Mouse (Mus musculus): ENCODE measurements around the gene Zfp764. TPM values are rescaled to one million over a fixed set of nuclear protein-coding genes. Genes with fewer than 3 reads are reported as not detected.
"Not testable (repeated sequence)": the region's sequence is repeated elsewhere in the genome, so short reads cannot be mapped to it uniquely, and the experiment has no call there.

Zfp764 gene
- 3.3 and 4.2 TPM in 2 replicates for total RNA-seq (2012; rRNA removed)

DNA sequence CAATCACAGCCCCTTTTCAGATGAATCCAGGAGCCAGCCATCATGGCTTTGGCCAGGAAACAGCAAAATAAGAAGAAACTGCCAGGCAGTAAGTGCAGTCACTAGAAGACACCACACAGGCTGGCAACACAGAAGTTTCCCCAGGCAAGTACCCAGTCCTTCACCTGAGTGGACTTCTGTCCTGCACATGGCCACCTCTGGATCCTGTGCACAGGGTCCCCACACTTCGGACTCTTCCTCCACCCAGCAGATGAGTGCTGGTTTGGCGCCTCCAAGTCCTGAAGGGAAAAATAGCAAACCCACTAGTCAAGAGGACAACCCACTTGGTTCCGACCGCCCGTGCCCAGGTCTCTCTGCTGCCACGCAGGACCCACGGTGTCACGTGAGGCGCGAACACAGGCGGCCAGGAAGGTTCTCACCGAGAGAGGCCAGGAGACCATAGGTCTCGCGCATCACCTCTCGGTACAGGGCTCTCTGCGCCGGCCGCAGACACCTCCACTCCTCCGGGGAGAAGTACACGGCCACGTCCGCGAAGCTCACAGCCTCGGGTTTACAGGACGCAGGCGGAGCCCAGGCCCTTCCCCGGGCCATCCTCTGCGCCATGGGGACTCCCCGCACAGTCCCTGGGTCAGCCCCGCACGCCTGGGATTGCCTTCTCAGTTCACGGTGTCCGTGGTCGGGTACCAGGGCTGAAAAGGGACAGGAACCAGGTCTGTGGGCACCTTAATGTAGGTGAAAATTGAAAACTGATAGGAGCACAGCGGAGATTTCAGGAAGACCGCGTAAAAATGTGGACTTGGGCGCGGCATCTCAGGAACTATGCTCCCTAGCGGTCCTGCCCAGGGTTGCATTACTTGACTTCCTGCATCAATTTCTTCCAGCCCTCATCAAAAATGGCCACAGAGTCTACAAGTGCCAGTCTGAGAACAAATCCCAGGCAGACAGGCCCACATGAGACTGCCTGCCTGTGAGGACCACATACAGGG, at the start of gene Zfp764:
Gene Zfp764, minus strand, starts transcription at position 821 of the 986 bp plus-strand sequence.
- H3K27ac ChIP-seq (ENCODE audit: insufficient read depth, low read depth, low read length, poor library complexity, severe bottlenecking); H3K4me1 ChIP-seq (ENCODE audit: control insufficient read depth in 2 of 2, insufficient read depth in 2 of 2, low read length in 2 of 2, poor library complexity in 1 of 2); H3K36me3 ChIP-seq (ENCODE audit: control insufficient read depth, insufficient read depth, low read length, poor library complexity, severe bottlenecking); in situ Hi-C loops (cut with MboI; ENCODE audit: low sequenced_read_pairs in 2 of 2, unreplicated experiment in 2 of 2); H3K9me3 ChIP-seq (ENCODE audit: control insufficient read depth, insufficient read depth, low read depth, low read length): not testable (repeated sequence)
- peak; percentile 80 for DNase-seq (ENCODE audit: low read depth, low spot score)
- Histone ChIP-seq H3K4me3 (ENCODE audit: insufficient read depth in 1 of 2, low read depth in 1 of 2, low read length in 2 of 2, poor library complexity in 1 of 2, severe bottlenecking in 1 of 2) (peak within 1 kb of the TSS; percentile 71 to 86), H3K9ac (ENCODE audit: insufficient read depth, low read depth, low read length, poor library complexity, severe bottlenecking) (peak within 1 kb of the TSS; percentile 83)
- peak; percentile 84 for TF ChIP-seq HCFC1 (IDR thresholded peaks at IDR 0.05; ENCODE audit: borderline replicate concordance, insufficient read depth, low read length)
- TF ChIP-seq ZC3H11A (IDR thresholded peaks at IDR 0.05; ENCODE audit: borderline replicate concordance, low read depth, low read length) = 0 out of 2 replicates have a peak, but pooled peaks have one; percentile 6

DNA sequence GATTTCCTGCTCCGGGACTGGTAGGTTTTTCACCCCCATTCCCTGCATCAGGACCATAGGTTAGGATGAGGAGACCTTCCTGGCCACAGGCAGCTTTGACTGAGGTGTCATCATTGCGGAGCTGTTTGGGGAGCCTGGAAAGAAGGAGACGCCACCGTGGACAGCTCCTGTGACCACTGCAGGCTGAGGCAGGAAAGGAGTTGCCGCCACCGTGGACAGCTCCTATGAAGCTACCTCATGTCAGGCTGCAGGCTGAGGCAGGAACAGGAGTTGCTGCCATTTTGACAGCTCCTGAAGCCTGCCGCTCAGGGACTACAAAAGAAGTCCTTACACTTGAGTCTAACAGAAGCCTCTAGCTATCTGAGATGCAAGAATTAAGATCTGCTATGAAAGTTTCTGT, 48.3 kb upstream of the Zfp764 start:
- Histone ChIP-seq H3K9ac (ENCODE audit: insufficient read depth, low read depth, low read length, poor library complexity, severe bottlenecking) (no peak overlapping the region), H3K36me3 (ENCODE audit: control insufficient read depth, insufficient read depth, low read length, poor library complexity, severe bottlenecking) (peaks cover 21% of the 10 kb centered on the region), H3K27ac (ENCODE audit: insufficient read depth, low read depth, low read length, poor library complexity, severe bottlenecking) (no peak overlapping the region), H3K9me3 (ENCODE audit: control insufficient read depth, insufficient read depth, low read depth, low read length) (no peaks in the 10 kb centered on the region; the same call in 1 of the 2 replicates), H3K4me3 (ENCODE audit: insufficient read depth in 1 of 2, low read depth in 1 of 2, low read length in 2 of 2, poor library complexity in 1 of 2, severe bottlenecking in 1 of 2) (no peak overlapping the region), H3K4me1 (ENCODE audit: control insufficient read depth in 2 of 2, insufficient read depth in 2 of 2, low read length in 2 of 2, poor library complexity in 1 of 2) (no peaks in the 10 kb centered on the region; a peak in 1 of 4 replicates)
- DNase-seq (ENCODE audit: low read depth, low spot score) = no peak
- no peak for TF ChIP-seq CHD2 (IDR thresholded peaks at IDR 0.05; ENCODE audit: low read depth, low read length)
- TF ChIP-seq MAFK (IDR thresholded peaks at IDR 0.05; ENCODE audit: insufficient read depth, low read depth, low read length) = no peak
- TF ChIP-seq ZC3H11A (IDR thresholded peaks at IDR 0.05; ENCODE audit: borderline replicate concordance, low read depth, low read length) = no peak
- no peak for TF ChIP-seq ZNF384 (IDR thresholded peaks at IDR 0.05; ENCODE audit: low read depth, low read length)
- no peak for TF ChIP-seq HCFC1 (IDR thresholded peaks at IDR 0.05; ENCODE audit: borderline replicate concordance, insufficient read depth, low read length)
- in situ Hi-C loops (cut with MboI; ENCODE audit: low sequenced_read_pairs in 2 of 2, unreplicated experiment in 2 of 2) = no loop called here

DNA sequence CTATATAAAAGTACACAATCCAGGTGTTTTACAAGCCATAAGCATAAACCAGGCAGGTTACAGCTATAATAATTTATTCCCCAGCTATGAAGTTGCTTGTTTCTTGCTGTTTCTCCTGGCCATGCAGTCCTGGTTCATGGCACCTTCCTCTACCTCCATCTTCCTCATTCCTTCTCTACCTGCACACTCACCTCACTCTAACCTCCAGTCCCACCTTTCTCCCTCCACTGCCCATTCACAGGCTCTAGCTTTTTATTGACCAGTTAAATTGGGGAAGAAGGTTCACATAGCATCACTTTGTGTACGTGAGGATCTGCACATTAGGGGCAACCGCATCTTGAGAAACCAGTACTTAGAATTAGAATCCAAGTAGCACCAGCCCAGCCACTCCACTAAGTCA, 46.4 kb upstream of the Zfp764 start:
- H3K9me3 ChIP-seq (ENCODE audit: control insufficient read depth, insufficient read depth, low read depth, low read length) = no peaks in the 10 kb centered on the region
- H3K4me3 ChIP-seq (ENCODE audit: insufficient read depth in 1 of 2, low read depth in 1 of 2, low read length in 2 of 2, poor library complexity in 1 of 2, severe bottlenecking in 1 of 2) = no peak overlapping the region
- TF ChIP-seq HCFC1 (IDR thresholded peaks at IDR 0.05; ENCODE audit: borderline replicate concordance, insufficient read depth, low read length) (no peak), ZNF384 (IDR thresholded peaks at IDR 0.05; ENCODE audit: low read depth, low read length) (no peak), MAFK (IDR thresholded peaks at IDR 0.05; ENCODE audit: insufficient read depth, low read depth, low read length) (no peak), ZC3H11A (IDR thresholded peaks at IDR 0.05; ENCODE audit: borderline replicate concordance, low read depth, low read length) (no peak), CHD2 (IDR thresholded peaks at IDR 0.05; ENCODE audit: low read depth, low read length) (no peak)
- no peak overlapping the region for H3K9ac ChIP-seq (ENCODE audit: insufficient read depth, low read depth, low read length, poor library complexity, severe bottlenecking)
- no peak for DNase-seq (ENCODE audit: low read depth, low spot score)
- H3K36me3 ChIP-seq (ENCODE audit: control insufficient read depth, insufficient read depth, low read length, poor library complexity, severe bottlenecking) = peaks cover 15% of the 10 kb centered on the region
- no peak overlapping the region for H3K27ac ChIP-seq (ENCODE audit: insufficient read depth, low read depth, low read length, poor library complexity, severe bottlenecking)
- no peaks in the 10 kb centered on the region; a peak in 1 of 4 replicates for H3K4me1 ChIP-seq (ENCODE audit: control insufficient read depth in 2 of 2, insufficient read depth in 2 of 2, low read length in 2 of 2, poor library complexity in 1 of 2)
- in situ Hi-C loops (cut with MboI; ENCODE audit: low sequenced_read_pairs in 2 of 2, unreplicated experiment in 2 of 2) = no loop called here

DNA sequence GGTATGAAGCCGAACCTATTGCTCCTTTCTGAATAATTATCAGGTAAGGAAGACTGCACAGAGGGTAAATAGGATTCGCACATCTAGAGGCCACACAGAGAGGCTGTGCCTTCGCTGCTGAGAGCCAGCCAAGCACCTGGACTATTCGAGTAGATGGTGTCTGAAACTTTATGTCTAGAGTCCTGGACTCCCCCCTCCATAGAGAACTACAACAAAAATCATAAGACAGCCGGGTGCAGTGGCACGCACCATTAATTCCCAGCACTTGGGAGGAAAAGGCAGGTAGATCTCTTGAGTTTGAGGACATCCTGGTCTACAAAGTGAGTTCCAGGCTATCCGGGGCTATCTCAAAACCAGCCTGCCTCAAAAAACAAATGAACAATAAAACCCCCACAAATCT, 43.3 kb upstream of the Zfp764 start:
- peaks cover 9% of the 10 kb centered on the region; the same call in 1 of the 2 replicates for H3K36me3 ChIP-seq (ENCODE audit: control insufficient read depth, insufficient read depth, low read length, poor library complexity, severe bottlenecking)
- peak overlapping the region; percentile 62; the same call in 1 of the 2 replicates for H3K9ac ChIP-seq (ENCODE audit: insufficient read depth, low read depth, low read length, poor library complexity, severe bottlenecking)
- no peak for DNase-seq (ENCODE audit: low read depth, low spot score)
- H3K9me3 ChIP-seq (ENCODE audit: control insufficient read depth, insufficient read depth, low read depth, low read length) = no peaks in the 10 kb centered on the region
- TF ChIP-seq ZNF384 (IDR thresholded peaks at IDR 0.05; ENCODE audit: low read depth, low read length) = no peak
- no peak for TF ChIP-seq CHD2 (IDR thresholded peaks at IDR 0.05; ENCODE audit: low read depth, low read length)
- TF ChIP-seq HCFC1 (IDR thresholded peaks at IDR 0.05; ENCODE audit: borderline replicate concordance, insufficient read depth, low read length) = no peak
- no peak for TF ChIP-seq ZC3H11A (IDR thresholded peaks at IDR 0.05; ENCODE audit: borderline replicate concordance, low read depth, low read length)
- TF ChIP-seq MAFK (IDR thresholded peaks at IDR 0.05; ENCODE audit: insufficient read depth, low read depth, low read length) = no peak
- in situ Hi-C loops (cut with MboI; ENCODE audit: low sequenced_read_pairs in 2 of 2, unreplicated experiment in 2 of 2) = no loop called here
- peak overlapping the region; percentile 95 for H3K4me3 ChIP-seq (ENCODE audit: insufficient read depth in 1 of 2, low read depth in 1 of 2, low read length in 2 of 2, poor library complexity in 1 of 2, severe bottlenecking in 1 of 2)
- H3K27ac ChIP-seq (ENCODE audit: insufficient read depth, low read depth, low read length, poor library complexity, severe bottlenecking) = peak overlapping the region; percentile 52; the same call in 1 of the 2 replicates
- H3K4me1 ChIP-seq (ENCODE audit: control insufficient read depth in 2 of 2, insufficient read depth in 2 of 2, low read length in 2 of 2, poor library complexity in 1 of 2) = no peaks in the 10 kb centered on the region; a peak in 1 of 4 replicates
